Mouse (Mus musculus) liver, adult 2 months (tissue): ENCODE measurements around the gene Gng7.

Experiments
- CTCF ChIP-seq: fragments of 200-500 bp; IDR thresholded peaks from 2 replicates; pipeline ENCODE4 v1.5.1; 2011; ENCODE audit warnings: low read depth, low read length, control low read depth
- POLR2A ChIP-seq: fragments of 200-500 bp; IDR thresholded peaks from 2 replicates; pipeline ENCODE4 v1.6.1; 2011; ENCODE audit warnings: low read length, control low read depth; ENCODE audit not compliant: insufficient read depth; ENCODE audit errors: extremely low read depth

DNA sequence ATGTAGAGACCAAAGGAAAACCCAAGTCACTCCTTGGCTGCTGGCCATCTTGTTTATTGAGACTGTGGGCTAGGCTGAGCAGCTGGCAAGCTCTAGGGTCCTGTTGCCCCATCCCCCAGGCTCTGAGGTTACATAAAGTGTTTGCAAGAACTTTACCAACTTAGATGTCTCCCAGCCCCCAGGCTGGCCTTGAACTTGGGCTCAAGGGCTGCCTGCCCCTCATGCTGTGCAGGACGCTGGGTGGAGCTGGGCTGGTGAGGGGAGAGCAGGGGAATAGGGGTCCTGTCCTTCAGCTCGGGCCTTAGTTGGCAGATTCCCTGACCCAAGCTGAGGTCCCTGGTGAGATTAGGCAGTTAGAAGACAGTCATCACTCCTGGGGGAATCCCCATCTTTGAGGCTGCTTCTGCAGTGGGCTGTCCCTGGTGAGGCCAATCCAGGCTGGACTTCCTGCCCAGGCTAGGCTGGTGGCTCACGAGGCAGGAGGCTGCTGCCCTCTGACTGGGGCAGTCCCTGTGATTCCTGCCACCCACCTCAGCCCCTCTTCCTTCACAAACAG lies 47.6 kb downstream of the Gng7 start:
- TF ChIP-seq POLR2A (no peak), CTCF (no peak)
